Mouse (Mus musculus) small intestine, adult 2 months (tissue): ENCODE results near the gene Pik3r6. TPM values are rescaled to one million over a fixed set of nuclear protein-coding genes. Genes with fewer than 3 reads are reported as not detected.

Experiments used
- H3K27ac ChIP-seq: fragments of 200-500 bp; 2 replicates; pipeline ENCODE4 v1.5.1; 2012; ENCODE audit warnings: low read depth, low read length, control low read depth, inconsistent platforms; ENCODE audit not compliant: insufficient read depth
- H3K27me3 ChIP-seq: fragments of 200-500 bp; 2 replicates; pipeline ENCODE4 v1.6.1; 2012; ENCODE audit warnings: mild to moderate bottlenecking, moderate library complexity, low read length, inconsistent platforms; ENCODE audit not compliant: control insufficient read depth, insufficient read depth
- H3K36me3 ChIP-seq: fragments of 200-500 bp; 2 replicates; pipeline ENCODE4 v1.6.1; 2012; ENCODE audit warnings: mild to moderate bottlenecking, low read length, control low read depth, inconsistent platforms; ENCODE audit not compliant: control insufficient read depth, insufficient read depth
- H3K4me1 ChIP-seq: fragments of 200-500 bp; 2 replicates; pipeline ENCODE4 v1.6.1; 2012; ENCODE audit warnings: low read length, inconsistent platforms, mixed read lengths; ENCODE audit not compliant: control insufficient read depth, insufficient read depth, insufficient read length
- H3K4me3 ChIP-seq: fragments of 200-500 bp; 2 replicates; pipeline ENCODE4 v1.5.1; 2012; ENCODE audit warnings: low read depth, mild to moderate bottlenecking, control low read depth, inconsistent platforms, low read length, moderate library complexity
- CTCF ChIP-seq: fragments of 200-500 bp; IDR thresholded peaks from 2 replicates; pipeline ENCODE4 v1.5.1; 2012; ENCODE audit warnings: low read depth, mild to moderate bottlenecking, control low read depth, inconsistent platforms, low read length, moderate library complexity, mixed read lengths; ENCODE audit not compliant: insufficient replicate concordance, insufficient read length; ENCODE audit errors: extremely low read depth
- POLR2A ChIP-seq: fragments of 200-500 bp; IDR thresholded peaks from 2 replicates; pipeline ENCODE4 v1.6.1; 2012; ENCODE audit warnings: low read depth, mild to moderate bottlenecking, control low read depth, inconsistent platforms, low read length, moderate library complexity
- WGBS: fragments of 180-500 bp; shearing (Covaris S2); methylation state at CpG from one replicate; pipeline ENCODE4 v1.1.7; 2018; 5-methylcytosine and 5-hydroxymethylcytosine counted together
- polyA plus RNA-seq: library from polyadenylated mRNA; depleted of rRNA; stranded (reverse); fragments of >200 nt; gene quantifications from 2 replicates; pipeline ENCODE4 v1.2.3, GENCODE M21; 2012

The Pik3r6 gene
- polyA plus RNA-seq, 1 experiment: 2.1 TPM

- TF ChIP-seq POLR2A: no peak
- no peak for TF ChIP-seq CTCF
- no peaks in the 10 kb centered on the region for H3K36me3 ChIP-seq
- H3K4me1 ChIP-seq: no peaks in the 10 kb centered on the region
- no peak overlapping the region for H3K4me3 ChIP-seq
- H3K27ac ChIP-seq: no peak overlapping the region
- WGBS: 48% methylated on average over 2 of the region's 2 CpGs
- H3K27me3 ChIP-seq: no peaks in the 10 kb centered on the region
Observed at GRCm38 (mm10) chr11:68465090-68465489, 37.7 kb upstream of the Pik3r6 start.

DNA sequence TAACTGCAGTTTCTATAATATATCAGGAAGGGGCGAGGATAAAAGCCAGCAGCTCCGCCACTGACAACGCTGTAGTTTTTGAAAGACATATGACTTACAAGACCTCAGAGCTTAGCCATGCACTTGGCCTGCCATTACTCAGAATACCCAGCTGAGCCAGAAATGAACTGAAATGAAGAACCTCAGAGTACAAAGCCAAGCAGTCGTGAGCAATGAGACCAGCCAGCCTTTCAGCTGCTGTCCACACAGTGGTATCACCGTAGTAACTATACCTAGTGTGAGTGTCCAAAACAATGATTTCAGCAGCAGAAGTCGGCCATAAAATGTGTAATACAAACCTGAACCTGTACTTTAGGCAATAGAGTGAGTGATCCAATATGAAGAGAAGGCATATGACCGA, 35.4 kb upstream of the Pik3r6 start:
- H3K27ac ChIP-seq: no peak overlapping the region
- H3K4me3 ChIP-seq: no peak overlapping the region
- no peaks in the 10 kb centered on the region for H3K4me1 ChIP-seq
- H3K27me3 ChIP-seq: no peaks in the 10 kb centered on the region
- TF ChIP-seq CTCF (no peak), POLR2A (no peak)
- WGBS: 75% methylated on average over 7 of the region's 7 CpGs
- H3K36me3 ChIP-seq: no peaks in the 10 kb centered on the region

- Histone ChIP-seq H3K27me3 (no peaks in the 10 kb centered on the region), H3K4me3 (no peak overlapping the region), H3K36me3 (no peaks in the 10 kb centered on the region), H3K4me1 (no peaks in the 10 kb centered on the region), H3K27ac (no peak overlapping the region)
- WGBS: 68% methylated on average over 9 of the region's 9 CpGs
- TF ChIP-seq CTCF (no peak), POLR2A (no peak)
Observed at GRCm38 (mm10) chr11:68467962-68468612, 34.7 kb upstream of the Pik3r6 start.

GRCm38 (mm10) chr11:68468886-68469285, 33.9 kb upstream of the Pik3r6 start:
- Histone ChIP-seq H3K4me3 (no peak overlapping the region), H3K4me1 (no peaks in the 10 kb centered on the region), H3K27me3 (no peaks in the 10 kb centered on the region), H3K27ac (no peak overlapping the region), H3K36me3 (no peaks in the 10 kb centered on the region)
- WGBS: 78% methylated on average over 4 of the region's 4 CpGs
- TF ChIP-seq POLR2A: no peak
- no peak for TF ChIP-seq CTCF

DNA sequence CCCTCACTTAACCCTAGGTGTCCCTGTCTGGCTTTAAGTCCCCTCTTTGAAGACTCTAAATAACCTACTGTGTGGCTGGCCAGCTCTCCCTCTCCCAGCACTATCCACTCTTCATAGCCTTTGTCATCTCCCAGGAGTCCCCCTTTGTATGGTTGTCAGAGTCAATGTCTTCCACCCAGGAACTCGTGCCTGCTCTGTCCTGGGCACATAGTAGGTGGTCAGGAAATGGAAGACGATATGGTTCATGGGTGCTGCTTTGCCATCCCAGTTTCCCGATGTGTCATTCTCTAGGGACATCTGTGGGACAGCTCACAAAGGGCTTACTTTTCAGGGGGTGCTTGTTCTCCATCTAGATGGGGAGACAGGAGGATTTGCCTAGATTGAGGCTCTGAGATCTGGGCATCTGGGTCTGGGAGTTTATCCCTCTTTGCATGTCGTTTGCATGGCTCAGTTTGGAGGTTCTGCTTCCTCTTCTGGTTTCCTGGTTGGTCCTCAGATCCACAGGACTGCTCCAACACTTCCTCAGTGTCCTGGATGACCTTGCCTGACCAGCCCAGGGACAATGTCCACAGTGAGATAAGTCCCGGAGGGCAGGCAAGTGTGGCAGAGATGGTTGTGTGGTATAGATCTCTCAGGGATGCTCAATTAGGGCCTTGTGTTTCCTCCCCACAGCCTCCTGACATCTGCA, 30.5 kb upstream of the Pik3r6 start:
- H3K27me3 ChIP-seq: no peaks in the 10 kb centered on the region
- H3K4me1 ChIP-seq: peaks cover under 1% of the 10 kb centered on the region; the same call in 1 of the 2 replicates
- 67% methylated on average over 5 of the region's 5 CpGs for WGBS
- H3K4me3 ChIP-seq: no peak overlapping the region
- no peaks in the 10 kb centered on the region for H3K36me3 ChIP-seq
- no peak for TF ChIP-seq CTCF
- no peak for TF ChIP-seq POLR2A
- H3K27ac ChIP-seq: no peak overlapping the region

DNA sequence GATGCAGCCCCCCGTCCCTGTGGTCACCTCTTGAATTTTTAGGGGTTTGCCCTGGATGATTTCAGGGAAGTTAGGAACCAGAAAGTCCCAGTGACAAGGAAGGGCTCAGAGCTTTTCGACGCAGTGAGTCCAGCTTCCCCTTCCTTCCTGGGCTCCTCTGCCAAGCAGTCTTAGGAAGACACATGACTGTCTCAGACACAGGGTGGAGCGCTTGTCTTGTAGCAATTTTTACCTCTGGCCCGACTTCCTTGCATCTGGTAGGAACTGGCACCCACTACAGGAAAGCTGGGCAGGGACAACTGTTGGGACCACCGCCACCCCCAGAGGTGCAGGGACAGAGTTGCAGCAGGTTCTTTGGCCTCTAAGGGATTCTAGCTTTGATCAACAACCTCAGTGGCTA, 28.2 kb upstream of the Pik3r6 start:
- WGBS: 70% methylated on average over 6 of the region's 6 CpGs
- peaks cover 2% of the 10 kb centered on the region; the same call in 1 of the 2 replicates for H3K4me1 ChIP-seq
- TF ChIP-seq POLR2A: no peak
- no peak for TF ChIP-seq CTCF
- H3K4me3 ChIP-seq: no peak overlapping the region
- no peaks in the 10 kb centered on the region for H3K36me3 ChIP-seq
- H3K27ac ChIP-seq: no peak overlapping the region
- H3K27me3 ChIP-seq: no peaks in the 10 kb centered on the region

DNA sequence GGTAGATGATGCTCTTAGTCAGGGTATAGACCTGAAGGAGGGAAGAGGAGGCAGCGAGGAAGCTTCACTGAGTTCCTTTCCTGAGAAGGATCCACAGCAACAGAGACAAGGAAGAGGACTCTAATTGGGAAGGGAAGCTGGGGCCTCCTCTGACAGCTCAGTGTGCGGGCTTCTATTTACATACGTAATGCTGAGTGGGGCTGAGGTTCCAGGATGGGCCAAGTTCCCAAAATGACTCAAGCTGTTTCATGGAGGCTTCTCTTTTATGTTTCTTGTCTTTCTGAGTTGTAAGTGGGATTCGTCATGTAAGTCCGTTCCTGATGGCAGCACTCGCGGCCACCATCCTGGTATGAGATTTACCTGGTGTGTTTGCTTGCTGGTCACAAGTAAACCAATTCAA, 27.1 kb upstream of the Pik3r6 start:
- 77% methylated on average over 7 of the region's 7 CpGs for WGBS
- Histone ChIP-seq H3K4me3 (no peak overlapping the region), H3K27me3 (no peaks in the 10 kb centered on the region), H3K4me1 (peaks cover 2% of the 10 kb centered on the region; the same call in 1 of the 2 replicates), H3K27ac (no peak overlapping the region), H3K36me3 (no peaks in the 10 kb centered on the region)
- TF ChIP-seq CTCF: no peak
- TF ChIP-seq POLR2A: no peak
